27 mouse cellular contexts compared by ENCODE assay signal in the genomic region with DNA sequence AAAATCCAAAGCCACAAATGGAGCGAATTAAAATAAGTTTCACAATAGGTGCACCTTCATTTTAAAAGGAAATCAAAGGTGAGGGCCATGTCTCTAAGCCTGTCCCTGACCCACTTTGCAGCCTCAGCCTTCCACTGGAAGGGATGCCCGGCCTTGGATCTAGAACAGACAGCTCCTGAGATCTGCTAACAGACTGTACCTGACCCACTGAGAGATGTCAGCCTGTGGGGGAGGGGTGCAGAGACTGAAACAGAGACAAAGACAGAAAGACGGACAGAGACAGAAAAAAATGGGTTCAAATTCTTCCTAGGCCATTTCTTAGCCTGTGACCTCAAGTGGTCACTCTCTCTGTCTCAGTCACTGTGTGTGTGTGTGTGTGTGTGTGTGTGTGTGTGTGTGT. TPM values are rescaled to one million over a fixed set of nuclear protein-coding genes. Genes with fewer than 3 reads are reported as not detected.
A peak's percentile ranks its signal among the peaks of the same experiment; 100 is the strongest.
DNase-seq lines count a peak whose midpoint lies in the region; ATAC-seq lines count a peak whose summit lies in the region.
"Had no signal": no experiment of that assay in that cellular context is flagged by ENCODE, and none has a peak within 500 bp of the region (broad histone marks: within the 10 kb centered on the region; RNA-seq: fewer than 3 reads in every experiment).

No protein-coding gene starts in this region.

- H3K4me1 ChIP-seq in forebrain, embryonic 13.5 days = peaks cover 97% of the 10 kb centered on the region
- peaks cover 45% of the 10 kb centered on the region for H3K4me1 ChIP-seq in forebrain, embryonic 11.5 days (replicated peaks; ENCODE audit: control insufficient read depth, insufficient read depth, low read length)
- H3K4me1 ChIP-seq in neural tube, embryonic 13.5 days (replicated peaks) = peaks cover 96% of the 10 kb centered on the region
- H3K4me1 ChIP-seq in neural tube, embryonic 15.5 days = peaks cover 87% of the 10 kb centered on the region

- H3K4me3 ChIP-seq in forebrain, embryonic 13.5 days = no peak overlapping the region
- H3K4me3 ChIP-seq in forebrain, embryonic 11.5 days (ENCODE audit: low read depth, low read length) = no peak overlapping the region
- H3K4me3 ChIP-seq in neural tube, embryonic 13.5 days = no peak overlapping the region
- no peak overlapping the region for H3K4me3 ChIP-seq in neural tube, embryonic 15.5 days (replicated peaks)
- H3K4me3 ChIP-seq: embryonic facial prominence, embryonic 13.5 days; limb, embryonic 10.5 days; limb, embryonic 15.5 days; midbrain, embryonic 15.5 days had no signal

- H3K9ac ChIP-seq in forebrain, embryonic 13.5 days = no peak overlapping the region
- H3K9ac ChIP-seq in forebrain, embryonic 11.5 days (ENCODE audit: low read length) = no peak overlapping the region
- no peak overlapping the region for H3K9ac ChIP-seq in neural tube, embryonic 13.5 days
- H3K9ac ChIP-seq in neural tube, embryonic 15.5 days (replicated peaks) = no peak overlapping the region
- H3K9ac ChIP-seq: embryonic facial prominence, embryonic 13.5 days; limb, embryonic 15.5 days; liver, embryonic 14.5 days; lung, embryonic 14.5 days; midbrain, embryonic 15.5 days had no signal

- no peak for ATAC-seq in forebrain, embryonic 13.5 days
- no peak for ATAC-seq in forebrain, embryonic 11.5 days (replicated peaks; ENCODE audit: low FRiP score)
- ATAC-seq in neural tube, embryonic 13.5 days (ENCODE audit: low read depth) = no peak
- ATAC-seq in neural tube, embryonic 15.5 days (ENCODE audit: low FRiP score) = no peak
- ATAC-seq: hindbrain, postnatal 0 days; intestine, embryonic 16.5 days; midbrain, embryonic 15.5 days had no signal

- 0 out of 2 replicates have a peak overlapping the region, but pooled peaks have one; percentile 48 for H3K27ac ChIP-seq in forebrain, embryonic 13.5 days
- no peak overlapping the region for H3K27ac ChIP-seq in forebrain, embryonic 11.5 days (ENCODE audit: low read depth, low read length)
- H3K27ac ChIP-seq in neural tube, embryonic 13.5 days (replicated peaks) = 0 out of 2 replicates have a peak overlapping the region, but pooled peaks have one; percentile 59
- H3K27ac ChIP-seq in neural tube, embryonic 15.5 days (replicated peaks) = no peak overlapping the region
- H3K27ac ChIP-seq: hindbrain, postnatal 0 days; limb, embryonic 15.5 days; liver, embryonic 14.5 days had no signal

- 74% methylated on average over 3 of the region's 3 CpGs for WGBS in forebrain, embryonic 13.5 days
- 88% methylated on average over 3 of the region's 3 CpGs for WGBS in forebrain, embryonic 11.5 days
- 85% methylated on average over 3 of the region's 3 CpGs for WGBS in neural tube, embryonic 13.5 days
- WGBS in neural tube, embryonic 15.5 days = 87% methylated on average over 3 of the region's 3 CpGs

- H3K27me3 ChIP-seq in forebrain, embryonic 13.5 days = no peaks in the 10 kb centered on the region
- no peaks in the 10 kb centered on the region for H3K27me3 ChIP-seq in forebrain, embryonic 11.5 days (ENCODE audit: control insufficient read depth, insufficient read depth, low read length)
- H3K27me3 ChIP-seq in neural tube, embryonic 13.5 days = no peaks in the 10 kb centered on the region
- no peaks in the 10 kb centered on the region for H3K27me3 ChIP-seq in neural tube, embryonic 15.5 days (replicated peaks)
- H3K27me3 ChIP-seq: embryonic facial prominence, embryonic 13.5 days; limb, embryonic 15.5 days; midbrain, embryonic 15.5 days had no signal

- H3K9me3 ChIP-seq in forebrain, embryonic 13.5 days (replicated peaks) = no peaks in the 10 kb centered on the region
- H3K9me3 ChIP-seq in forebrain, embryonic 11.5 days (ENCODE audit: control insufficient read depth, low read length) = no peaks in the 10 kb centered on the region
- H3K9me3 ChIP-seq in neural tube, embryonic 13.5 days = no peaks in the 10 kb centered on the region
- H3K9me3 ChIP-seq in neural tube, embryonic 15.5 days (replicated peaks) = no peaks in the 10 kb centered on the region
- H3K9me3 ChIP-seq: embryonic facial prominence, embryonic 13.5 days; limb, embryonic 10.5 days; limb, embryonic 15.5 days; midbrain, embryonic 15.5 days had no signal

- H3K4me2 ChIP-seq in forebrain, embryonic 13.5 days = no peak overlapping the region
- H3K4me2 ChIP-seq in forebrain, embryonic 11.5 days (ENCODE audit: low read depth, low read length, severe bottlenecking) = no peak overlapping the region
- H3K4me2 ChIP-seq in neural tube, embryonic 13.5 days = no peak overlapping the region
- H3K4me2 ChIP-seq in neural tube, embryonic 15.5 days = no peak overlapping the region
- H3K4me2 ChIP-seq: embryonic facial prominence, embryonic 13.5 days; limb, embryonic 15.5 days; lung, embryonic 14.5 days; midbrain, embryonic 15.5 days had no signal

- H3K36me3 ChIP-seq in forebrain, embryonic 13.5 days (ENCODE audit: poor library complexity, severe bottlenecking) = peaks cover 3% of the 10 kb centered on the region; the same call in 1 of the 2 replicates
- no peaks in the 10 kb centered on the region for H3K36me3 ChIP-seq in forebrain, embryonic 11.5 days (ENCODE audit: control insufficient read depth, insufficient read depth, low read length)
- no peaks in the 10 kb centered on the region for H3K36me3 ChIP-seq in neural tube, embryonic 13.5 days
- no peaks in the 10 kb centered on the region for H3K36me3 ChIP-seq in neural tube, embryonic 15.5 days
- H3K36me3 ChIP-seq: embryonic facial prominence, embryonic 13.5 days; limb, embryonic 15.5 days; midbrain, embryonic 15.5 days had no signal

- DNase-seq in forebrain, embryonic 11.5 days (ENCODE audit: low spot score) = no peak
- DNase-seq in adrenal gland, postnatal 36 days = peak; percentile 31 to 77
- DNase-seq in cerebellum, adult 8-10 months = no peak
- DNase-seq in lung, adult 18-20 months = no peak
- DNase-seq: cerebellum, adult 11-12 months; cerebellum, postnatal 10 days; gastrocnemius, postnatal 14 days; heart, postnatal 14 days; kidney, postnatal 14 days; layer of hippocampus, adult 9-11 months; lung, embryonic 14.5 days; lung, postnatal 14 days; right cerebral cortex, adult 18-20 months; spleen, adult 18-20 months; thymus, postnatal 36 days had no signal

RNA-seq across cellular contexts. Expression of gene Bcl11b, which starts 35.1 kb away (rescaled TPM):
- 53.5 and 61.1 TPM in 2 replicates for polyA plus RNA-seq in forebrain, embryonic 13.5 days (2015; fragmentation: Nextera tagmentation; extraction: Ambion mirVana)
- polyA plus RNA-seq in forebrain, embryonic 11.5 days (2014; fragmentation: Nextera tagmentation; extraction: Ambion mirVana) = 19.4 and 24.2 TPM in 2 replicates
- 33.5 and 34.9 TPM in 2 replicates for polyA plus RNA-seq in neural tube, embryonic 13.5 days (2015; fragmentation: Nextera tagmentation; extraction: Ambion mirVana)
- 21.6 and 22.2 TPM in 2 replicates for polyA plus RNA-seq in neural tube, embryonic 15.5 days (2015; fragmentation: Nextera tagmentation; extraction: Ambion mirVana)
- under 1 TPM; 0.07 to 0.50 TPM for total RNA-seq in adrenal gland, postnatal 36 days (2021)
- total RNA-seq: common myeloid progenitor, adult 5-6 weeks; granulocyte monocyte progenitor cell, adult 5-6 weeks had no signal

Comparison
In these comparisons a context has a peak if more than half of its experiments do, and no peak if none do; other contexts are left out.
1. H3K27ac ChIP-seq: peak in forebrain, embryonic 13.5 days (single experiment) and neural tube, embryonic 13.5 days (single experiment); none in forebrain, embryonic 11.5 days (single experiment) and neural tube, embryonic 15.5 days (single experiment).
2. DNase-seq: peak in adrenal gland, postnatal 36 days (2 of 2); none in forebrain, embryonic 11.5 days (single experiment), cerebellum, adult 8-10 months (single experiment) and lung, adult 18-20 months (0 of 2).